Mouse (Mus musculus) adrenal gland, postnatal 4 days (tissue): ENCODE results near the gene Prdm16. TPM values are rescaled to one million over a fixed set of nuclear protein-coding genes. Genes with fewer than 3 reads are reported as not detected.

ENCODE experiments used
- DNase-seq, 2 experiments: peaks; one replicate each; pipeline ENCODE4 v3.0.0; 2021 to 2022; ENCODE audit warnings: low spot score in 2 of 2, mixed read lengths in 2 of 2
- long read RNA-seq, 2 experiments: library from polyadenylated mRNA; stranded (forward); transcript quantifications; one replicate each; pipeline ENCODE4 v2.0.0; 2021
- total RNA-seq, 2 experiments: library from RNA; stranded (reverse); gene quantifications; 2 replicates each; pipeline ENCODE4 v1.2.3; 2021

Gene Prdm16
- 10 to 100 TPM; 10.3 to 17.3 TPM for total RNA-seq
- long read RNA-seq, experiment 1, partial matches to known transcripts: 0 of 9 reads
- long read RNA-seq, experiment 1, other reads (novel, unspliced or antisense): 9 of 9 reads
- long read RNA-seq, experiment 2, full-length matches to known transcripts: 2 of 15 reads
- long read RNA-seq, experiment 2, partial matches to known transcripts: 2 of 15 reads
- long read RNA-seq, experiment 2, other reads (novel, unspliced or antisense): 11 of 15 reads

- DNase-seq: no peak
These were observed at the start of gene Prdm16 for GRCm38 (mm10) chr4:154636721-154637311. Gene Prdm16 (minus strand): TSS chr4:154636873.

- no peak for DNase-seq
These were observed 46.5 kb upstream of the Prdm16 start for GRCm38 (mm10) chr4:154683068-154683752.

DNA sequence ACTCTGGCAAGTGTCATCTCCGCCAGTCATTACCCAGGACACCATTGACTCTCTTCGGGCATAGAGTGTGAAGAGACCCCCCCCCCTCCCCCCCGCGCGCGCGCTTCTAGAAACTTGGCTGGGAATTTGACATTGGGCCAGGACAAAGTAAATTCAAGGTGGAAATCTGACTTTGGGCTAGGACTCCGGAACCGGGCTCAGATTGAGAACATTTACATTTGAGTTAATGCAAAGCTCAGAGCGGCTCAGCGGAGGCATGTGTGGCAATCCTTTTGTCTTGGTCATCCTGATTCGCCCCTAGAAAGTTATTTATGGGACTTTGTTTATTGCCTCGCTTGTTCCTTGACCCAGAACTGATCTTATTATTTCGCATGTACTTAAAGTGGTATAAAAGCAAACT is 45.6 kb upstream of the Prdm16 start:
- no peak for DNase-seq

DNA sequence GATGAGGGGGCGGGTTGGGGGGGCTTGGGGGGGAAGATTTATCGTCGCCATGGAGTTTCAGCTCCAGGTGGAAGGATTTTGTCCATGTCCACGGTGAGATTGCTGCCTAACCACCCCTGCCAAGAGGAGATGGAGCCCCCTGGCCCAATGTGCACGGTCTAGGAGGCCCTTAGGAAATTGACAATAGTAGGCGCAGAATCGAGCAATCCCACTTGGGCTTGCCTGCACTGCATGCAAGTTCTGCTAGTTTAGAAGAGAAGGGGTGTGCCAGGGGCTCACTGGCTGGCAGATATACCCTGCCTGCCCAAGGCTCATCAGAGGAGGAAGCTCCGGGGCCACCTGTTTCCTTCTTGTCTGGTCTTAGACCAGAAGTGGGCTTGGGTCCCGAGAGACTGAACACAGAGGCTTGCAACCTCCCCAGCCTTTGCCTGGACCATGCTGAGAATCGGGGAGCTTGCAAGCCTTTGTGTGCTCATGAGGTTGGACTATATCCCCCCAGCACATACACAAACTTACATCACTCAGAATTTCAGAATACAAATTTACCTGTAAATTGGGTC is 38.8 kb upstream of the Prdm16 start:
- no peak for DNase-seq

GRCm38 (mm10) chr4:154674966-154675365 is 38.3 kb upstream of the Prdm16 start:
- no peak for DNase-seq

DNA sequence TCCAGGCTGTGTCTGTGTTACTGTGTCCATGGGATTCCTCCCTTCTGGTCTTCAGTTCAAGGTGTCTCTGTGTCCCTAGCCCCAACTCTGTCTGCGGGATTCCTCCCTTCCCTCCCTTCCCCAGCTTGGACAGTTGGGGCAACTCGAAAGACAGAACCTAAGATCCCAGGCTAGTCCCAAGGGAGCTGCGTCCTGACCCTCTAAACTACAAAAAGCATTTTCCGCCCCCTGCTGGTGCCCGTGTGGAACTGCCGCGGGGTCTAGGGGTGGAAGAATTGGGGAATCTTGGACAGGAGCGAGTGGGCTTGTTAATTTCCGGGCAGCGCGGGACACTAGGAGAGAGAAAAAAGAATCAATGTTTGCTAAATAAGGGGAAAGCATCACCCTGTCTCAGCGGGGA is 37.9 kb upstream of the Prdm16 start:
- DNase-seq: no peak

DNA sequence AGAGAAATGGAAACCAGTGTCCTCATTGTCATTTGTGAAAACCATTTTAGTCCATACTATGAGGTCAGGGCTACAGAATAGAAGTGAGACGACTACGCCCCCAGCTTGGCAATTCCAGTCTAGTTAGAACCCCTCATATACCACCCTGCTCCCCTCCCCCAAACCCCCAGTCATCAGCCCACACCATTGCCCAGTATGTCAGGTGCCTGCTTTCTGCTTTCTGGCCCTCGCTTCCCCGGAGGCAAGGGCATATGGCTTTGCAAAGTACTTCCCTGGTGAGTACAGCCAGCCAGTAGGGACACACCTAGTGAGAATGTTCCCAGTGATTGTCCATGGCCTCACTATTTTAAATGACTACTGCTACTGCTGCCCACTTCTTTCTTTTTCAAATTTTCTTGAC is 37.3 kb upstream of the Prdm16 start:
- DNase-seq: no peak

DNA sequence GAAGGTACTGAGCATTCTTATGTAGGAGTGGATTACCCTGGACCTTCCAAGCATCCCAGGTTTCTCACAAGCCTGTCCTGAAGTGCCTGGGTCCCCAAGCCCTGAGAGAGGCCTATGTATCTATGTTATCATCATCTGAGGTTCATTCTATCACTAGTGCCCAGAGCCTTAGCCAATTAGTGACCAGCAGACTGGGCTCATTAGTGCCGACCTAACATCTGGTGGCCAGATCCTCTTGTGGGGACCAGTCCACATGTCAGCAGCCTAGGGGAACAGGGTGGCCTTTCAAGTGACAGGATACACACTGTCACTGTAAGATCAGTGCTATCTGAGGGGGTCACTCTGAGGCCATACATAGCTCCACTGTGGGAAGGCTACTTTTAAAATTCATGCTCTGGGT is 35.4 kb upstream of the Prdm16 start:
- no peak for DNase-seq

DNA sequence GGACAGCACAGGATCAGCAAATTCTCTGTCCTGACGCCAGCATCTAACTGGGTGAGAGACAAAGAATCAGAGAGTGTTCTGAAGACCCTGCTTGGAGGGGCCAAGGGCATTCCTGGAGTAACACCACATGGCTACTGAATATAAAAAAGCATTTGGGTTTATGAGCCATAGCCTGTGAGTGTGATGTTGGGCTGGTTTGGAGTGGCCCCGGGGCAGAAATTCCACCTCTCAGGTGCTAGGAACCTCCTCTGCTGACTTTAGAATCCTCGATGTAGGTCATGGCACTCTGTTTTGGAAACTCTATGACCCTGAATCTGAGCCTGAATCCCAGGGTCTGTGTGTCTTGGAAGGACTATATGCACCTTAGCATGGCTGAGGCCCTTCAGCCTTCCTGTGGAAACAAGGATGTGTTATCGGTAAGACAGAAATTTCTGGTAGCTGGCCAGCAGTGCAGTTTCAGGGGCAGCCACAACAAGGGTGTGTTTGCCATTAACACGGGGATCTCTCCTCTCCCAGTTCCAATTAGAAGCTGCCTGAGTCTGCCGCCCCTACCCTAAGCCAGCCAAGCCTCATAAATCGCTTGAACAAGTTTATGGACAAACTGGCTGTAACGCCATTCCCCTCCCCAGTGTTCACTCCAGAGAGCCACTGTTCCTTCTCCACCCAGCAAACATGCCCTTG is 34.7 kb upstream of the Prdm16 start:
- no peak for DNase-seq

DNA sequence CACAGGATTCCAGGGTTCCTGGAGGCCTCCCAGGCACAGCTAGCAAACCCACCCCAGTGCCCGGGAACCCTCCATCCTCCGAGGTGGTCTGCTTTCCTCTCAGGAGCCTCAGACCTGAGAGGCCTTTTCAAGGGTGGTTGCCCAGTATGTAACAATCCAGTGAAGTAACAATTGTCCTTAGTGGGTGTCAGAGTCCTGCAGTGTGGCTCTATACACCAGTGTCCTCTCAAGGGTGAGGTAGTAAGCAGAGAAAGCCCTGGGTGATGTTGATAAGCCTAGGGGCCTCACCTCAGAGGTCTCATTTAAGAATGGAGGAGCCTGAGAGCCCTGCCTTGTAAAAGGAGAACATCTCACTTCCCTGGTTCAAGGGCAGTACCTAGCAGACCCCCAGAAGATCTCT is 31.1 kb upstream of the Prdm16 start, which contains the start of gene Actrt2:
Gene Actrt2 (minus strand): TSS at position 101 of the 400 bp plus-strand sequence.
- no peak for DNase-seq

DNA sequence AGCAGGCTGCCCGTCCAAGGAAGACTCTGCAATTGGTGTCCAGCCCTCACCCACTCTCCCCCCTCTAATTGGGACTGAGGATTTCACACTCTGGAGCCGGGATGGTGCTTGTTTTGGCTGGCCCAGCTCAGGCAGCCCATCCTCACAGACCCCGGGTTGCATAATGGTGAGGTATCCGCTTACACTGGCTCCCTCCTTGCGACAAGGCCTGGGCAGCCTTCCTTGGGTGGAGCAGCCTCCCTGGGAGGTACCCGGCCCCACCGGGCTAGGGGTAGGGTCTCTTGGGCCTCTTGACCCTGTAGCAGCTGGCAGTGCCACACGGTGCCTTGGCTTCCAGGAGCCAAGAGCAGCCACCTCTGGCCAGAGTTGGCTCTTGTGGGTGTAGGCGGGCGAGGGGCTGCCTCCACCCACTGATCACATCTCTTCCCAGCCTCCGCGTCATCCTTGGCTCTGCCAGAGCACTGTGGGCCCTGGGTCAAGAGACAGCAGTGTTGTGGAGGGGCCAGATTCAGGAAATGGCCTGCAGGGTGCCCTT is 26.1 kb upstream of the Prdm16 start:
- no peak for DNase-seq

DNA sequence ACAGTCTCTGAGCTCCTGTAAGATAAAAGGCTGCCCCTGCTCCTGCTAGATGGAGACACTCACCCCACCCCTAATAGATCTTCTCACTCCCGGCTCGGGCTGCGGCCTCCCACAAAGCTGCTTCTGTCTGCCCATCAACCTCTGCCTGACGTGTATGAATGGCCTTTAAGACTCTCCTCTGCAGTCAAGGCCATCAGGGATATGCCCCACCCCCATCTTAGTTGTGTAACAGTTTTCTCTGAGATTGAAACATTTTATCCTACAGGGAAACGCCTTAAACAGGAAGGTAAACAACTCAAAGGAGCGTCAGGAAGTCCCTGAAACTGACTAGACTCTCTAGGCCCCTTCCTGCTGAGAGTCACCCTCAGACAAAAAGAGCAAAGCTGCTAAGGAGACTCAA is 24.6 kb upstream of the Prdm16 start:
- no peak for DNase-seq

- no peak for DNase-seq
These were observed 23.4 kb upstream of the Prdm16 start for GRCm38 (mm10) chr4:154660025-154660424.

- DNase-seq: no peak
These were observed 18.6 kb upstream of the Prdm16 start for GRCm38 (mm10) chr4:154655134-154655910.

- DNase-seq: no peak
These were observed 15.8 kb upstream of the Prdm16 start for GRCm38 (mm10) chr4:154652494-154652893.

DNA sequence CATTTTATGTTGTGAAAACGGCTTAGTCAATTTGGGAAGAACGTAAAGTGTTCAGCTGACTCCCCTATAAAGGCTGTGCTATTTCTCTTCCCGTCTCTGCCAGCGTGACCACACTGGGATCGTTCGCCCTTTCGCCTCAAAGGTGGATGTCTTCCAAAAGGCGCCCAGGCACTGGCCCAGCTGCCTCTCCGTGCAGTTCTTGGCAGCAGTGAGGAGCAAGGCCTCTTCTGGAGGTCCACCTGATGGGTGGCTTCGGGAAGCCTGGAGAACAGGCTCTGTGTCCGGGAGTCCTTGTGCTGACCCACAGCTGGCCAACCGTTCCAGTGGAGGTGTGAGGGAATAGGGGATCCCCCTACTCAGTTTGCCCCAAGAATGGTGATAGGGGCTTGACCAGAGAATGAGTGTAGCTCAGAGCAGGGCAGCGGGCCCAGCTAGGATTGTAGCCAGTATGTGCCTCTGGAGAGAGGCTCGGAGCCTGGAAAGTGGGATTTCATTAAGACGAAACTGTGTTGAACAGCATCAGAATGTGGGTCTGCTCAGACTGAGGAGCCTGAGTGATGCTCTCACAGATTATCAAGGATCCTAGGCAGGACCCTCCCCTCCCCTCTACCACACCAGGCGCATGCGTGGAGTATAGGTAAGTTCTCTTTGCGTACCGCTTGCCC is 12.5 kb upstream of the Prdm16 start:
- DNase-seq: no peak

DNA sequence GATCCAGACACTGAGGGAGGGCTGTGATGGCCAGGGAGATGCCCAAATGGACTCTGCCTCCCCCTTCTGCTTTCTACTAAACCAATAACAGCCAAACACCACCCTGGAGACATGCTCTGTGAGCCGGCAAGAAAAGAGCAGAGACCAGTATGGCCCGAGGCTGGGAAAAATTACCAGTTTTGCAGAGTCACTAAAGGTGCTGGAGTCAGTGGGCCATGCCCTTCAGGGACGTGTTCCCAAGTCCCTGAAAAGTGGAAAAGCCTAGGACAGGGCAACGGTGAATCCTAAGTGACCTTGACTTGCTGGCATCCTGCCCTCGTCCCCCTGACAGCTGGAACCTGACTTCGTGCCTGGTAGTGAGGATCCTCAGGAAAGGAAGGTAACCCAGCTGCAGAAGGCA is 5.8 kb upstream of the Prdm16 start:
- no peak for DNase-seq

DNA sequence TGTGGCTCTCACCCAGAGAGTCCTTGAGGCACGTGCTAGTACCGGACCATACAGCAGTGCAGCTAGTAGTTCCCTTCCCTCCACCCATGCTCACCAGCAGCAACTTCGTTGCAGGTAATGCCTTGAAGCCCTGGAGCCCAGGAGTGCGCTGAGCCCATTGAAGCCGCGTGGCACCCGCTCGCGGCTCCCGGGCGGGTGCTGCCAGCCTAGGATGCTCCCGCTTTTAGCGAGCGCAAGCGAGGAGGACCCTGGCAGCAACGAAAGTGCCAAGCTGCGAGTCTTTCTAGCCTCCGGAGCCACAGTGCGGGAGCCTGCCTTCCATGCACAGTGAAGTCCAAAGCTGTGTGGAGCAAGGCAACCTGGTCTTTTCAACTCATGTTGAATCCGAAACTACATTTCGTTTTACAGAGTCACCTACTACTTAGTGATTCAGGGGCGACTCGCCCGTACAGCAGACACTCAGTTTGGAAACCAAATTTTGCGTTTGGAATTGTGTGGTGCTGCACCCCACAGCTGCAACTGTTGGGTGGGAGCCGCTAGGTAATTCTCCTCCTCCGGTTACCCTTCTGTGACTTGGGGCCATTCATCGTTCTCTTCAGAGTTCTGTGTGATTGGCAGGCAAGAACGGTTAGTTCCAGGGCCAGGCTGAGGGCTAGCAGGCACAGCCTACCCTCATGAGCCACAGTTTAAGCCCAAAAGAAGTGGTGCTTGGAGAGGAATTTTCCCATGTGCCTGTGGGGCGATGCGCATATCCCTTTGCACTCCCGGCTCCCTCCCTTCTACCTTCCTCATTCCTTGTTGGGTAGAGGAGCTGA is 4.8 kb upstream of the Prdm16 start:
- DNase-seq: no peak
